Mouse (Mus musculus) MEL-GATA-1-ER (cell line): Measurements from ENCODE around the gene Ikbkg.
"Not testable (repeated sequence)": the region's sequence is repeated elsewhere in the genome, so short reads cannot be mapped to it uniquely, and the experiment has no call there.

Source experiments
- DNase-seq: peaks from one replicate; pipeline ENCODE4 v3.0.0-alpha.2; 2012; ENCODE audit warnings: low read depth; ENCODE audit errors: extremely low read depth

The Ikbkg gene

GRCm38 (mm10) chrX:74392535-74393443 is at the start of gene Ikbkg, which contains the start of gene Fam3a:
TSS of gene Ikbkg (plus strand) at chrX:74393290.
TSS of gene Fam3a (minus strand) at chrX:74393272.
- peak; percentile 94 for DNase-seq

- DNase-seq: no peak
Measured at GRCm38 (mm10) chrX:74352645-74353466, 40.2 kb upstream of the Ikbkg start.

GRCm38 (mm10) chrX:74353467-74353770 is 39.7 kb upstream of the Ikbkg start, which contains the start of gene Lage3:
TSS of gene Lage3 (minus strand) at chrX:74353618.
- DNase-seq: no peak

- DNase-seq: not testable (repeated sequence)
Measured at GRCm38 (mm10) chrX:74357069-74357468, 36.0 kb upstream of the Ikbkg start.

- DNase-seq: no peak
Measured at GRCm38 (mm10) chrX:74359171-74359570, 33.9 kb upstream of the Ikbkg start.

- no peak for DNase-seq
Measured at GRCm38 (mm10) chrX:74367512-74367911, 25.6 kb upstream of the Ikbkg start.

GRCm38 (mm10) chrX:74368209-74368909 is 24.7 kb upstream of the Ikbkg start:
- peak; percentile 57 for DNase-seq

GRCm38 (mm10) chrX:74372888-74373549 is 20.1 kb upstream of the Ikbkg start, which contains the start of the genes Ubl4a and Slc10a3:
TSS of gene Ubl4a (minus strand) at chrX:74373218.
TSS of gene Slc10a3 (minus strand) at chrX:74373349.
- DNase-seq: peak; percentile 96

- DNase-seq: no peak
Measured at GRCm38 (mm10) chrX:74384451-74384850, 8.6 kb upstream of the Ikbkg start.

GRCm38 (mm10) chrX:74388153-74388552 is 4.9 kb upstream of the Ikbkg start:
- peak; percentile 59 for DNase-seq

GRCm38 (mm10) chrX:74400136-74400535 is 7.0 kb downstream of the Ikbkg start:
- DNase-seq: no peak

- DNase-seq: no peak
Measured at GRCm38 (mm10) chrX:74408340-74408739, 15.2 kb downstream of the Ikbkg start.

- peak; percentile 58 for DNase-seq
Measured at GRCm38 (mm10) chrX:74413377-74413776, 20.3 kb downstream of the Ikbkg start.

GRCm38 (mm10) chrX:74424443-74424842 is 31.4 kb downstream of the Ikbkg start:
- no peak for DNase-seq

- peak; percentile 82 for DNase-seq
Measured at GRCm38 (mm10) chrX:74425195-74425594, 32.1 kb downstream of the Ikbkg start.

GRCm38 (mm10) chrX:74426256-74426655 is 33.2 kb downstream of the Ikbkg start:
- DNase-seq: peak; percentile 42

GRCm38 (mm10) chrX:74427116-74427515 is 34.0 kb downstream of the Ikbkg start:
- no peak for DNase-seq

- DNase-seq: no peak
Measured at GRCm38 (mm10) chrX:74428146-74428825, 35.2 kb downstream of the Ikbkg start.

- DNase-seq: peak; percentile 84
Measured at GRCm38 (mm10) chrX:74428826-74429276, 35.8 kb downstream of the Ikbkg start, which contains the start of gene G6pdx. TSS of gene G6pdx (minus strand) at chrX:74429194.

- peak; percentile 88 for DNase-seq
Measured at GRCm38 (mm10) chrX:74429290-74429821, 36.3 kb downstream of the Ikbkg start.
